Mouse (Mus musculus) lung, postnatal 0 days (tissue): ENCODE measurements around the gene Ubl3.

Source experiments
- CTCF ChIP-seq: IDR thresholded peaks from 2 replicates; pipeline ENCODE4 v1.5.1; 2016; ENCODE audit warnings: antibody characterized with exemption, mild to moderate bottlenecking
- EP300 ChIP-seq: IDR thresholded peaks from 2 replicates; pipeline ENCODE4 v1.6.1; 2016; ENCODE audit warnings: antibody characterized with exemption, mild to moderate bottlenecking, control low read depth

DNA sequence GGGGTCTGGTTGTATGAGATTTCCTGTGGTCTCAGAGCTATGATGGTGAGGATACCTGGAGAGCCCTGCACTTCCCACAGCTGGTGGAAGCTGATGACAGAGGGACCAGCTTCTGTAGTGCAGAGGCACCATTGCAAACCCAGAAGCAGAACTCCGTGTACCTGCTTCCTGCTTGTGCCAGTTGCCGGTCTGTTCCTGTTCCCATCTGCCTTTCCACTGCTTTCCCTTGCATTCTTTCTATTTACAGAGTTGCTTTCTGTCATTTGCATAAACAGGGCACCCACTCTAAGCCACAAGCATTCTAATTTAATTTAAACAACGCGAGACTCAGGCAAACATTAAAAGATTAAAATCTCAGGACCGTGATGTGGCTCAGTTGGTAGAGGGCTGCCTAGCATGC lies 53.0 kb downstream of the Ubl3 start:
- TF ChIP-seq EP300 = no peak
- no peak for TF ChIP-seq CTCF
